Mouse (Mus musculus) regulatory T cell (primary cell): ENCODE results near the gene Zfp846.

Experiments used
- in situ Hi-C: fragments of 300-600 bp; cut with MboI, MseI; formaldehyde crosslinking; loops from one replicate; pipeline ENCODE4 v1.15.1; 2025; ENCODE audit warnings: high pct_unique_total_duplicates

The Zfp846 gene

DNA sequence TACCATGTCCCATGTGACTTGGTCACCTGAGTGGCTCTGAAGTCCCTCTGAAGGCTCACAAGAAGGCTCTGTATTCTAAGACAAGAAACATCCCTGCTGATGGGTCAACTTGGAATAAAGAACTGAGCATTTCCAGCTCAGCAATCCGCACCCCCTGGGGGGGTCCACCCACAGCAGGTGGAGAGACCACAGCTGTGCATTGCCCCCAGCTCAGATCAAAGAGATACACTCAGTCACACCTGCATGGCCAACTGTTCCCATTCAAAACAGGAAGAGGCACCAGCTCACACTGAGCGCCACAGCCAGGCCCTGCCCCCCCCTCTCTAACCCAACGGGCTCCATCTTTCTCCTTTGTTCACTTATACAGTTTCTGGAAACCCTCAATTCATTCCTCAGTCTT, 55.2 kb downstream of the Zfp846 start:
- in situ Hi-C loops, result no loop called here

DNA sequence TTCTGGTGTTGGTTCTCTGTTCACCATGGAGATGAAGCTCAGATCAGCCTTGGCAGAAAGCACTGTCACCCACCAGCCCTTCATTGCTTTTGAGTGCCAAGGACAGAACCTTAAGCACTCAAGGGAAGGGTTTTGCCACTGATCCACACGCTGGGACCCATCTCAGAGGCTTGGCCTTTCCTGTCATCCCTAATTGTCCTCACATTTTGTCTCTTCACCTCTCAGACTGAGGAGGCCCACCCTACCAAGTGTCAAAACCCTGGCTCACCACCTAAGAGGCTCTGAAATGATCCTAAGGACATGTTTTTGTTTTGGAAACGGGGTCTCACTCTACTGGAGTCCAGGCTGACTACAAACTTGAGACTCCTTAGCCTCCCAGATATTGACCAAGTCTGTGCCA, 55.7 kb downstream of the Zfp846 start:
- in situ Hi-C loops, result no loop called here

DNA sequence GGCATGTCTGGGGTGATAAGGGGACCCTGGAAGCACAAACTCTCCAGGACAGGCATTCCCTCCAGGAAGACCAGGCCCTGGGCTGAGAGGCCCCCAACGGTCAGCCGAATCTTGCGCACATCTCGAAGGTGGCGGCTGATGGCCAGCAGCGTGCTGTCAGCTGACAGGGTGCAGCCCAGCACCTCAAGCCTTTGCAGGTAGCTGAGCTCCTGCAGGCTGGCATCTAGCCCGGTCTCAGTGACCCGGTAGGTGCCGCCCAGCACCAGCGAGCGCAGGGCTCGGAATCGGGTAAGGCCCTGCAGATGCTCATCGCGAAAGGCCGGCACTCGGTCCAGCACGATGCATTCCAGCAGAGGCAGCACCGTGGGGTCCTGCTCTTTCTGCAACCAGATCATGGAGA, 57.5 kb downstream of the Zfp846 start:
- in situ Hi-C loops, result no loop called here

DNA sequence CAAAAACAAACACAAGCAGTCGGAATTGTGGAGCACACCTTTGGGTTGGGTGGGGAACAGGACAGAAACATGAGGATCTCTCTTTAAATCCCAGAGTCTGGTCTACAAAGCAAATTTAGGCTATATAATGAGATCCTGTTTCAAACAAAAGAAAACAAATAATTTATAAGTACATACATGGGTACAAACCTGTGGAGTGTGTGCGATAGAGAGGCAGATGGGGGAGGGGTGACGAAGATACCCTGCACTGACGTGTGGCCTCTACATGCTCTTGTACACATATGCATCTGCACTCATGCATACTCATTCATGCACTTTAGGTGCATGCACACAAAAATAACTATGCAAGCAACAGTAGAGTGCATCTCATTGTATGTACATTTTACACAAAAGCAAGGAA, 58.4 kb downstream of the Zfp846 start:
- in situ Hi-C loops, result no loop called here

DNA sequence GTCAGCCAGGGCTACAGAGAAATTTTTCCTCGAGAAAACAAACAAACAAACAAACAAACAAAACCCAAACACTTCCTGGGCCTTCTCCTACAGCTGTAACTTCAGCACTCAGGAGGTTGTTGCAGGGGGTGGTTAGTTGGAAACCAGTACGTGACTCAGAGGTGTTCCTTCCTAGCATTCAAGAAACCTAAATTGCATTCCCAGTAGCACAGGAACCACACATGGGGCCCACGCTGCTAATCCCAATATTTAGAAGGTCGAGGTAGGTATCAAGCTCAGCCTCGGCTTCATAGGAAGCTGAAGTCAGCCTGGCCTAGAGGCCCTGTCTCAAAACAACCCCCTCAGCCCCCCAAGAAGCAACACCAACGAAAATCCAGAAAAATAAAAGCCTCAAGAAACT, 60.4 kb downstream of the Zfp846 start:
- in situ Hi-C loops, result no loop called here

DNA sequence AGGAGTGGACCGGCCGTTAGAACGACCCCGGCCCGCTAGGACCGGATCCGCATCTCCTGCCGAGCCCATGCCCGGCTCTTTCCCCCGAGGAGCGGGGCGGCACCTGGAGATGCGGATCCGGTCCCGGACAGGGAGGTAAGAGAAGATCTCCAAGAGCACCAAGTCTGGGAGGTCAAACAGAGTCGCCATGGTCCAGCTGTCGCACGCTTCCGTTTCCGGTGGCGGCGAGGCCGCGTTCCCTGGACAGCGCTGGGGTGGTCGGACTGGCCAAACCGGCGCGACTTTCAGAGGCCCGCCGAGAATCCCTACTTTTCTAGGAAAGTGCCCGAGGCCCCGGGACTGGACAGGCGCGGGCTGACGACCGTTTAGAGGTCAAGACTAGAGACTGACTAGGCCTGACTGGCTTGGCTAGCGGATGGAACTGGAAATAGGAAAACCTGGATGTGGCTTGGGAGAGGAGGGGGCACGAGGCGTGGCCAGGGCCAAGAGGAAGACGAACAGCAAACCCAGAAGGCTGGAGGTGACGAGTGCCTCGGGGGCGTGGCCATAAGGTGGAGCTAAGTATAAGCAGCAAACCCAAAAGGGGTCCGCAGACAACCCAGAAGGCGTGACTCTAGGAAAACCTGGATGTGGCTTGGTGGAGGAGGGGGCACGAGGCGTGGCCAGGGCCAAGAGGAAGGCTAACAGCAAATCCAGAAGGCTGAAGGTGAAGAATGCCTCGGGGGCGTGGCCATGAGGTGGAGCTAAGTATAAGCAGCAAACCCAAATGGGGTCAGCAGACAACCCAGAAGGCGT, 61.2 kb downstream of the Zfp846 start, which contains the start of gene Ubl5:
Gene Ubl5 (plus strand): TSS at position 778 of the 795 bp plus-strand sequence.
- in situ Hi-C loops, result no loop called here

DNA sequence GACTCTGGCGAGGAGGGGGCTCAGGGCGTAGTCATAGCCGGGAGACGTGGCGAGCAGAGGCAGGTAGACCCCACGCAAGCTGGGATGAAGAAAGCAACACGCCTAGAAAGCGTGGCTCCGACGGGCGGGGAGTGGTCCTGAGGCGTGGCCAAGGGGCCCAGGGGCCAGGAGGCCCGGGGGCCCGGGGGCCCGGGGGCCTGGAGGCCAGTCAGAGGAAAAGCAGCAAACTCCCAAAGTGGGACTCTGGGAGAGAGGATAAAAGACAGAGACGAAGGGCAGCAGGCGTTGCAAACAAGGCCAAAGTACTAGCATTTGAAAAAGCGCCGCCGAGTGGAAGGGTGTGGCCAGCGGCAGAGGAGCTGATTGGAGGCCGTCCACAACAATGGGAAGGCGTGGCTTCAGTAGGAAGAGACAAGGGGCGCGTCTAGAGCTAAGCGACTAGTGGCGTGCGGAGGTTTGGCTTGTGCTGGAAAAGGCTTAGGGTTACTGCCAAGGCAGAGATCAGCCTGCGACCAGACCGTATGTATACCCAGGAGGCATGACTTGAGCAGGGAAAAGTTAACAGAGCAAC, 61.9 kb downstream of the Zfp846 start:
- in situ Hi-C loops, result no loop called here

DNA sequence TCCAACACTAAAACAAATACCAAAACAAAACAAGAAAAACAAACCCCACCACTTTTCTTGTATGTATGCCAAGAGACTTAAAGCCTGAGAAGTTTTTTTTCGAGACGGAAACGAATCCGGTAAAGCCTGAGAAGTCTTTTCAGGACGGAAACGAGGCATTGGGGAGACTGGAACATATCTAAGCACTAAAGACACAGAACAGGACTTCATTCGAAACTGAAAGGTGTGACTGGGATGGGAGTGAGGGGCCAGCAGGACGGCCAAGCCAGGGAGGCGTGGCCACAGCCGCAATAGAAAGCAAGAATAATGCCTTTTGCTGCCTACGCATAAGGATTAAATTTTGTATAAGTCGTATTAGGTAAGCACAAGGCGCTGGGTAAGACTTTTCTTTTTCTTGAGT, 62.7 kb downstream of the Zfp846 start:
- in situ Hi-C loops, result no loop called here

DNA sequence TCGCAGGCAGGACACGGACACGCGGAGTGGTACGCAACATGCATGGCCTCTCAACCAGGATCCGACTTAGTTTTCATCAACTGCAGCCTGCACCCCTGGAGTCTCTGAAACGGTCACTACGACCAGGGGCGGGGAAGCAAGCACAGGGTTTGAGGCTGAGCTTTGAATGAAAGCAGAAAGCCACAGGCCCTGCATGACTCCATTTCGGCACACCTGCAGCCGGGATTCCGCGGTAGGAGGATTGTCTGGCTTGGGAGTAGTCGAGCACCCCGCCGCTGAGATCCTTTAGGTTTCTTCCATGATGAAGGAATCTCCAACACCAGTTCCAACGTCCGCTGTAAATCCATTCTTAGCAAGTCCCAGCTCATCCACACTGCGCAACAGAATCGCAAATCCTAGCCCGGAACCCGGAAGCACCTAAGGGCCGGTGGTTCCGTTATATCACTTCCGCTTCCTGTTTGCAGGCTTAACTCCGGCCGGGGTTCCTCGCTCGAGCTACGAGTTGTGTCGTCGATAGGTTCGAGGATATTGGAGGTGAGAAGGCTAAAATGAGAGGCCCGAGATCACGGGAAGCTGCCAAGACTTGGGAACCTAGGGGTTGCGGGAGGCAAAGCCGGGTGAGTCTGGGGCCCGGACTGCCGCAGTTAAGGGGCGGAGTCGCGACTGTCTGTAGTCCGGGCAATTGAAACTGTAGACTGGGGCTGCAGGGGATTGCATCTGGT, 63.4 kb downstream of the Zfp846 start, which contains the start of gene Fbxl12:
Gene Fbxl12 (minus strand): TSS at position 408 of the 722 bp plus-strand sequence.
- in situ Hi-C loops, result no loop called here

DNA sequence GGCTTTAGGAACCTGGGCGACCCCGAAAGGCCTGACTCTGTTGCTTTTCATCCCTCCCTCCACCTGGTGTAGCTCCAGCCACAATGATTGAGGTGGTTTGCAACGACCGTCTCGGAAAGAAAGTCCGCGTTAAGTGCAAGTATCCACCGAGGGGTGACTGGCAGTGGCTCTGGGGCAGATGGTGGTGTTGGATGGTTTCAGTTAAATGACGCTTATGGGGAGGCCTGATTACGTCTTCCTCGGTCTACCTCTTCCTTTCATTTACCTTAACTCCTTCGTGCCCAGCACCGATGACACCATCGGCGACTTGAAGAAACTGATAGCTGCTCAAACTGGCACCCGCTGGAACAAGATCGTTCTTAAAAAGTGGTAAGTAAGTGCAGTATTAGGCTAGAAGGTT, 64.0 kb downstream of the Zfp846 start:
- in situ Hi-C loops, result no loop called here

DNA sequence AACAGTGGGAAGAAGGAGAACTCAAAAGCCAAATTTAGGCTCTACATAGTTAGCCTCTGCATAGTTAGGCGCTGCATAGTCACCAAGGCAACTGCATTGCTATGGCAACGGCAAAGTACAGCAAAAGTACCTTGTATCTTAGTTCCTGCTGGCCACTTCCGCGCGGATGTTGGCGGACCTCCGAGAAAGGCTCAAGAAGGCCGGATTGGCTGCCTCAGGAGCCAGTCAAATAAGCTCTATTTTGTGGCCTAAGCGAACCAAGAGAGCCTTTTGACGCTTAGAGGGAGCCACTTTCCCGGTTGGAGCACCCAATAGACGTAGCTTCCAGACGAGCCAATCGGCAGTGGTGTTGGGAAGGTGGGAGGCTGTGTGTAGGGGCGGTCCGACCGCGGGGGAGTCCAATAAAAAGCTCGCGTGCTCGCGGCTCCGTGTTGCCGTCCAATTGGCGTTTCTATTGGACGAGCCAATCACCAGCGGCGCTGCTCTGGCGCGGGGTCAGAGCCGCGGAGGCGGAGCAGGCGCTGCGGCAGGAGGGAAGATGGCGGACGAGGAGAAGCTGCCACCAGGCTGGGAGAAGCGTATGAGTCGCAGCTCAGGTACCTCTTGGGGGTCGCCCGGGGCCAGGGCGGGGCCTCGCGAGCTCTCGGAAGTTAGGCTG, 70.6 kb downstream of the Zfp846 start, which contains the start of gene Pin1:
Gene Pin1 (plus strand): TSS at position 494 of the 658 bp plus-strand sequence.
- in situ Hi-C loops, result loop anchor here (10.0 kb wide), 1 partner anchor 673 kb away; the partner anchor contains the start of gene Slc44a2

DNA sequence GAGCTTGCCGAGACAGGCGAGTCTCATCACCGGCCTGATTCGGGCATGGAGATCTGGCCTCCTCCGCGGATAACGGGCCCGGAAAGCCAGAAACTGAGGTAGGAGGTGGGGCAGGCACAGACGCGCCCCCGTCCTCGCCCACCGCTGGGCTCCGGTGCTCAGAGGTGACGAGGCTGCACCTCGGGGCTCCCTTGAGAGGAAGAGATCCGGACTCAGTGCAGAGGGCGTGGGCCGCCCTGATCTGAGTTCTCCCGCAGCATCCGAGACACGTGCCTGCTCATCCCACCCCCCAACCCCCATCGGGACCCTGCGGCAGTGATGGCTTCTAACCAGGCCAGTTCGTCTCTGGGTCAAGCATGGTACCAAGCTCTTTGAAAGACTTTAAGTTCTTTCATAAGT, 71.2 kb downstream of the Zfp846 start:
- in situ Hi-C loops, result loop anchor here (10.0 kb wide), 1 partner anchor 673 kb away; the partner anchor contains the start of gene Slc44a2

DNA sequence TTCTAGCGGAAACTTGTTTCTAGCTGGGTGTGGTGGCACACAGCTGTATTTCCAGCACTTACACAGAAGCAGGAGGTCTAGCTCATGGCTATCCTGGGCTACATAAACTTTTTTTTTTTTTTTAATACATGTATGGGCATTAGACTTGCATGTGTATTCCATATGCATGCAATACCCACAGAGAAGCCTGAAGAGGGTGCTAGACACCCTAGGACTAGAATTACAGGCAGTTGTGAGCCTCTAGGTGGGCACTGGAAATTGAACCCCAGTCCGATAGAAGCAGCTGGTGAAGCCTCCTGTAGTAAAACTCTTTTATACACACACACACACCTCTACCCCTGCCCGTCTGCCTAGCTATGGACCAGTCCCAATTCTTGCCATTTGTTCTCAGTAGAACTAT, 72.8 kb downstream of the Zfp846 start:
- in situ Hi-C loops, result loop anchor here (10.0 kb wide), 1 partner anchor 671 kb away; the partner anchor contains the start of gene Slc44a2
